Mouse (Mus musculus) embryonic facial prominence, embryonic 12.5 days (tissue): ENCODE data around the gene Rfng. TPM values are rescaled to one million over a fixed set of nuclear protein-coding genes. Genes with fewer than 3 reads are reported as not detected.

Experiments used
- ATAC-seq: fragments of 200-750 bp; cut with Nextera tagmentation; 2 replicates; pipeline ENCODE4 v1.8.0; 2017; ENCODE audit not compliant: insufficient number of reproducible peaks, insufficient read depth, low FRiP score, low TSS enrichment
- H3K27ac ChIP-seq: fragments of 300-500 bp; sonication (generic); 2 replicates; pipeline ENCODE4 v1.5.1; 2016; ENCODE audit warnings: mild to moderate bottlenecking
- H3K27me3 ChIP-seq: fragments of 300-500 bp; sonication (generic); 2 replicates; pipeline ENCODE4 v1.6.1; 2016; ENCODE audit warnings: mild to moderate bottlenecking, moderate library complexity
- H3K36me3 ChIP-seq: fragments of 300-500 bp; sonication (generic); 2 replicates; pipeline ENCODE4 v1.6.1; 2016; ENCODE audit warnings: mild to moderate bottlenecking
- H3K4me1 ChIP-seq: fragments of 300-500 bp; sonication (generic); 2 replicates; pipeline ENCODE4 v1.6.1; 2016
- H3K4me2 ChIP-seq: fragments of 300-500 bp; sonication (generic); replicated peaks from 2 replicates; pipeline ENCODE4 v1.6.1; 2016; ENCODE audit warnings: mild to moderate bottlenecking, moderate library complexity
- H3K4me3 ChIP-seq: fragments of 300-500 bp; sonication (generic); 2 replicates; pipeline ENCODE4 v1.5.1; 2016; ENCODE audit warnings: mild to moderate bottlenecking
- H3K9ac ChIP-seq: fragments of 300-500 bp; sonication (generic); 2 replicates; pipeline ENCODE4 v1.6.1; 2016; ENCODE audit warnings: mild to moderate bottlenecking, moderate library complexity
- H3K9me3 ChIP-seq: fragments of 300-500 bp; sonication (generic); 2 replicates; pipeline ENCODE4 v1.6.1; 2016; ENCODE audit warnings: mild to moderate bottlenecking, moderate library complexity
- WGBS: fragments of 180-500 bp; shearing (Covaris S2); methylation state at CpG from one replicate; pipeline ENCODE4 v1.1.7; 2016; 5-methylcytosine and 5-hydroxymethylcytosine counted together
- polyA plus RNA-seq: library from polyadenylated mRNA; unstranded; fragments of >200 nt; fragmentation: Nextera tagmentation; extraction: Ambion mirVana; gene quantifications from 2 replicates; pipeline ENCODE4 v1.2.1, GENCODE M21; 2016

Rfng gene
- polyA plus RNA-seq, 1 experiment from 2014 or later, result 47.0 TPM

DNA sequence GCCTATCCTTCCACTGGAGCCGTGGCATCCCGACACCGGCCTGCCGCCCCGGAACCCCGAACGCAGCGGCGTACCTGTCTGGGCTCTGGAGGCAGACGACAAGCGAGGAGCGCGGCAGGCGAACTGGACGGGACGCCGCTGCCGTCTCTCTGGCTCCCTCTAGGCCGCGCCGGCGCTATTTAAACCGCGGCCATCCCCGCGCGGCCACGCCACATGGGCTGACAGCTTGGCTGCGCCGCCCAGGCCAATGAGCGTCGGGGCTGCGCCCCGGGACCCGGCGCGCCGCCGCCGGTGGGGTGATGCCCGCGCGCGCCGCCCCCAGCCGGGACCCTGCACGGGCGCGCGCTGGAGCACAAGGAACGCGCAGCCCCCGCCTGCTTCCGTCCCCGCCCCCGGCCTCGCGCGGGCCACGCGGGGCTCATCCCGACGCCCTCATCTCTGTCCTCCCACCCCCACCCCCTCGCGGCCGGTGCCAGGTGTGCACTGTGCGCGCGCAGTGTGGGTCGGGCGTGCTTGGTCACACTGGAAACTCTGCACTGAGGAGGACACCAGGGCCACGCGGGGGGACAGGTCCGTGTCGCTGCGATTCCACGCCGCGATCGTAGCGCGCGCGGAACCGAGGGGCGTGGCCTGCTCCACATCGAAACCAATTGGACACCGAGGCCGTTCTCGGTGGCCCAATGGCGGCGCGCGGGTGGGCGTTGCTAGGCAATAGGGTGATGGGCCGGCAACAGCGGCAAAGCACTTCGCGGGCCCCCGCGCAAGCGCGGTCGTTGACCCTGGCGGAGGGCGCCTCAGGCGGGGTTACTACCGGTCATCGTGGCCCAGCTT is 40.2 kb upstream of the Rfng start, which contains the start of gene Fasn:
Gene Fasn (minus strand): TSS at position 592 of the 831 bp plus-strand sequence.
- H3K9me3 ChIP-seq, result no peaks in the 10 kb centered on the region
- H3K4me1 ChIP-seq, result peaks cover 38% of the 10 kb centered on the region
- H3K9ac ChIP-seq, result peak within 1 kb of the TSS; percentile 92
- H3K4me3 ChIP-seq, result peak within 1 kb of the TSS; percentile 83
- peak within 1 kb of the TSS; percentile 97 for H3K4me2 ChIP-seq
- no peaks in the 10 kb centered on the region for H3K27me3 ChIP-seq
- H3K27ac ChIP-seq, result peak within 1 kb of the TSS; percentile 98
- under 1% methylated on average over 99 of the region's 109 CpGs for WGBS
- H3K36me3 ChIP-seq, result peaks cover 32% of the 10 kb centered on the region
- ATAC-seq, result peak; percentile 88

DNA sequence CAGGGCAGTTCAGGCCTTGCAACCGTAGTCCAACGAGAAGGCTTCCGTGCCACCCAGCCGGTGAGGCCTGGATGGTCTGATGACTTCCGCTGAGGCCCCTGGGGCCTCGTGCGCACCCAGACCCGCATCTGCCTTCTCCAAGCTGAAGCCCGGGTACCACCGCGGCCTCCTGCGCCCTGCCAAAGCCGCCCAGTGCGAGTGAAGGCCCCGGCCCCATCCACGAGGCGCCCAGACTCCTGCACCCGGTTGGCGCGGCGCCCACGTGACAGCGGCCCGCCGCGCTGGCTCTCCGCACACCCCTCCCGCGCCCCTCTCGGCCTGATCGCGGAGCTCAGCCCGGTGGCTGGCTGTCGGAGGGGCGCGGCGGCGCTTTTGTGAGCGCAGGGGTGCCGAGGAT is 39.5 kb upstream of the Rfng start:
- peaks cover 38% of the 10 kb centered on the region for H3K36me3 ChIP-seq
- WGBS, result under 1% methylated on average over 39 of the region's 40 CpGs
- peak; percentile 22; the same call in 1 of the 2 replicates for ATAC-seq
- peak overlapping the region; percentile 97 for H3K4me2 ChIP-seq
- H3K9ac ChIP-seq, result peak overlapping the region; percentile 92
- H3K9me3 ChIP-seq, result no peaks in the 10 kb centered on the region
- peak overlapping the region; percentile 83 for H3K4me3 ChIP-seq
- no peaks in the 10 kb centered on the region for H3K27me3 ChIP-seq
- H3K27ac ChIP-seq, result peak overlapping the region; percentile 98
- peaks cover 38% of the 10 kb centered on the region for H3K4me1 ChIP-seq

DNA sequence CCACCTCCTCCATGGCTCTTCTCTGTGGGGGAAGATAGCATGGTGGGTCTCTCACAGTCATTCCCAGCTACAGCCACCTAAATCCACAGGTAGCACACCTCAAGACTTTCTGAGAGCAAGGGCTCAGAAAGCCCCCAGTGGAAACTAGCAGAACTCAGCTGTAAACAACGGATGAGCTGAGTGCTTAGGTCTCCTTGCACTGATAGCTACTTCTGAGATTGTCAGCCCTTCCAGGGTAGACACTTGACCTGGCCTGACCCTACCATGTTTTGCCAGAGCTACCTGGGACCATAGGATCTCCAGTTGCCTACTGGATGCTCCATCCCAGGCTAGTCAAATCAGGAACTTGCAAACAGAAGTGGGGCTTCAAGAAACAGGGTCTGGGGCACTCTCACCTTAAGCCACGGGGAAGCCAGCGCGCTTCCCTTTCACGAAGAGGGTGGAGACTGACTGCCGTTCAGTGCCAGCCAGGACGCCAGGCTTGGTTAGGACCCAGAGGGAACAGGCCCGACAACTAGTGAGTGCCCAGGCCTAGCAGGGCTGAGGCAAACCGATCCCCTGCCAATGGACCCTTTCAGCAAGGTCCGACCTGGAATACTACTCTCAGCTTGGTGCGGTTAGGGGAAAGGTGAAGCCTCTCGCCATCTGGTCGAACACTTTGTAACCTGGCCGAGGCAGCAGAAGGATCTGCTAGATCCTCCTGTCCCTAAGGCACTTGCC is 39.0 kb upstream of the Rfng start:
- peak overlapping the region; percentile 97 for H3K4me2 ChIP-seq
- WGBS, result under 1% methylated on average over 14 of the region's 14 CpGs
- H3K4me1 ChIP-seq, result peaks cover 38% of the 10 kb centered on the region
- H3K27ac ChIP-seq, result peak overlapping the region; percentile 98
- ATAC-seq, result no peak
- peaks cover 44% of the 10 kb centered on the region for H3K36me3 ChIP-seq
- H3K9ac ChIP-seq, result peak overlapping the region; percentile 92
- H3K4me3 ChIP-seq, result peak overlapping the region; percentile 83
- no peaks in the 10 kb centered on the region for H3K27me3 ChIP-seq
- no peaks in the 10 kb centered on the region for H3K9me3 ChIP-seq

DNA sequence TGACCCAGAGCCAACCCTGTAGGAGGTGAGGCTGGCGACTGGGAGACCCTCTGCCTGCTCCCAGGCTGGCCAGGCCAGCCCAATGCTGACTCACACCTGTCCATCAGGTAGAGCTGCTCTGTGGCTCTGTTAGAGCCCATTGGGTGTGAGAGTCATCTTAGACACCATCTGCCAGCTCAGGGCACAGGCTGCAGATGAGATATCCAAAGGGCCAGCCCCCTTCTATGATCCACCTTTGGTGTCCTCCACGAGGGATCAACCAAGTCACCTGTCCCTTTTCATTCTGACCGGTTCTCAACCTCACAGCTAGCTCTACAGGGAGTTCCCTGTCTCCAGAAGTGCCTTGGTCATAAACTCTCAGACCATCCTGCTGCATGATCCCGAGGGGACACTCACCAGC is 38.3 kb upstream of the Rfng start:
- H3K27me3 ChIP-seq, result no peaks in the 10 kb centered on the region
- peaks cover 38% of the 10 kb centered on the region for H3K4me1 ChIP-seq
- peak overlapping the region; percentile 97 for H3K4me2 ChIP-seq
- peak overlapping the region; percentile 83 for H3K4me3 ChIP-seq
- H3K9me3 ChIP-seq, result no peaks in the 10 kb centered on the region
- peak overlapping the region; percentile 92 for H3K9ac ChIP-seq
- H3K27ac ChIP-seq, result no peak overlapping the region
- WGBS, result 66% methylated on average over 4 of the region's 4 CpGs
- peaks cover 51% of the 10 kb centered on the region for H3K36me3 ChIP-seq
- no peak for ATAC-seq

DNA sequence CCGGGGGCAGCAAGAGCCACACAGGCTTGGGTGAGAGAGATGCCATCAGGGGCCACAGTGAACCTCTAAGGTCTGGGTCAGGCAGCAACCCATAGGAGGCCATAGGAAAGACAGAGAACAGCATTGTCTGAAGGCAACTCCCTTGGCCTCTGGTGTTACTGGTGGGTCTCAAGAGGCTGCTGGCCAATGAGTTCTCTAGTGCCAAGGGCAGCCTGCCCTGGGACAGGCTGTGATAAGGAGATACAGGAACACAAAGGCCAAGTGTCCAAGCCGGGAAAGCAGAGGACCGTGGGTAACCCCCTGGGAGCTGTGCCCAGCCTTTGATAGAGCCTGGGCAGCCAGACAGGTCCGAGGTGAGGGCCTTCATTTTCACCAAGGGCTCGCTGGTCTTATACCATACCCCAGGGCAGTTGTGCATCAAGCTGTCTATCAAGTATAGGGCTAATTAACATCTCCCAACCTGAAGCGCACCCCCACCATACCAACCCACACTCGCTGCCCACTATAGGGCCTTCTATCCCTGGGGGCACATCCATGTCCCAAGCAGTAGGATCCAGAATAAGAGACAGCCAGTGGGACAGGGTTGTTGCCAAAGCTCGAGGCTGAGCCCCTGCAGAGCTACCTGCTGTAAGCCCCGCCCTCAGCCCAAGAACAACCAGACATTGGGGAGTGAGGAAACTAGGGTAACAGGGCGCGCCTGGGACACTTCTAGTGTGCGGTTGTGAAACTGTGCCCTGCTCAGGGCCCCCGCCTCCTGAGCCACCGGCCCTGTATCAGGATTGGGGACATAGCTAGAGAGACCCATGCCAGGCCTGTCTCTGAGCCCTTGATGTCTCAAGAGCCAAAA is 37.3 kb upstream of the Rfng start:
- peak overlapping the region; percentile 97 for H3K4me2 ChIP-seq
- peak overlapping the region; percentile 92 for H3K9ac ChIP-seq
- no peaks in the 10 kb centered on the region for H3K27me3 ChIP-seq
- WGBS, result 83% methylated on average over 14 of the region's 14 CpGs
- H3K4me1 ChIP-seq, result peaks cover 35% of the 10 kb centered on the region
- no peak overlapping the region for H3K27ac ChIP-seq
- H3K9me3 ChIP-seq, result no peaks in the 10 kb centered on the region
- H3K36me3 ChIP-seq, result peaks cover 61% of the 10 kb centered on the region
- ATAC-seq, result no peak
- H3K4me3 ChIP-seq, result peak overlapping the region; percentile 83; the same call in 1 of the 2 replicates

DNA sequence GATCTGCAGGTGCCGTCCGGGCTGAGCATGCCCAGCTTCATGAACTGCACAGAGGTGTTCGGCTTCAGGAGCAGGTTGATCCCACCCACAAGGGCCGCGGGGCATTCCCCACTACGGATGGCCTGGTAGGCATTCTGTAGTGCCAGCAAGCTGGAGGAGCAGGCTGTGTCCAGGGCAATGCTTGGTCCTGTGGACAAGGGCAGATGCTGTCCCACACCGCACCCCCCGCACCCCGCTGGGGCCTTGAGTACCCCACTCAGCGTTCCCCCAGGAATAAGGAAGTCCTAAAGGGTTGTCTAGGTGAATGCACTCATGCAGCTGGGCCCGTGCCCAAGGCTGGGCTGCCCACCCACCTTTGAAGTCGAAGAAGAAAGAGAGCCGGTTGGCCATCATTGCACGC is 36.5 kb upstream of the Rfng start:
- ATAC-seq, result no peak
- no peak overlapping the region for H3K27ac ChIP-seq
- no peaks in the 10 kb centered on the region for H3K27me3 ChIP-seq
- no peak overlapping the region for H3K4me2 ChIP-seq
- peak overlapping the region; percentile 9; the same call in 1 of the 2 replicates for H3K9ac ChIP-seq
- H3K9me3 ChIP-seq, result no peaks in the 10 kb centered on the region
- H3K4me3 ChIP-seq, result no peak overlapping the region
- WGBS, result 94% methylated on average over 14 of the region's 14 CpGs
- H3K4me1 ChIP-seq, result peaks cover 29% of the 10 kb centered on the region
- peaks cover 68% of the 10 kb centered on the region for H3K36me3 ChIP-seq

DNA sequence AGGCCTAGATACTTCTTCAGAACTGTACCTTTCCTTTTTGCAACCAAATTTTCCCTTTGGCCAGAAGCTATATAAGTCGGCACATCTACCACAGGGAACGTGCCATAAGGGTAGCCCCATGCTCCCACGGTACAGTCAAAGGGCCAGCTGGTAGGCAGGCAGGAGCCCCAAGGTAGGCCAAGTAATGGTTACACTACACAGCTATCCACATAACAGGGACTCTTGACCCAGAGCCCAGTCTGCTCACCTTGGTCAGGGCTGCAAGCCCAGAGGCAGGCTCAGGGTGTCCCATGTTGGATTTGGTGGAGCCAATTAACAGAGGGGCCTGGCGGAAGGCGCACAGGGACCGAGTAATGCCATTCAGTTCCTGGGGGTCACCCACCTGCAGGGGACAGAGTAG is 35.5 kb upstream of the Rfng start:
- H3K4me3 ChIP-seq, result no peak overlapping the region
- H3K9ac ChIP-seq, result no peak overlapping the region
- WGBS, result 95% methylated on average over 6 of the region's 6 CpGs
- no peak overlapping the region for H3K4me2 ChIP-seq
- H3K27me3 ChIP-seq, result no peaks in the 10 kb centered on the region
- no peak overlapping the region for H3K27ac ChIP-seq
- peaks cover 22% of the 10 kb centered on the region for H3K4me1 ChIP-seq
- no peak for ATAC-seq
- H3K9me3 ChIP-seq, result no peaks in the 10 kb centered on the region
- peaks cover 78% of the 10 kb centered on the region for H3K36me3 ChIP-seq

DNA sequence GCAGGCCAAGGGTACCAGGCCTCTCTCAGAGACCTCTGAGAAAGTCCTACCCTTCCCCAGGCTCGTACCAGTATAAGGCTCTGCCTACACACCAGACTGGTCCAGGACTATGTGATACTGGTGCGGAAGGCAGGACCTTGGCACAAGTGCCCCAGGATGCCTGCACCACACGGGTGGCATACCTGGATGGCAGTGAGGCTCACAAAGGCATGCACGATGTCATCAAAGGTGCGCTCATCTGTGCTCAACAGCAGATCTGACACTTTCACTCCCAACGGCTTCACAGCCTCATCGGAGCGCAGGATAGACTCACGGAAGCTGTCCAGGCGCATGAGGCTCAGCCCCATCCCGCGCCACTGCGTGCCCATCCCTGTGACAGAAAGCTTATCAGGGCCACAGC is 34.2 kb upstream of the Rfng start:
- no peaks in the 10 kb centered on the region for H3K27me3 ChIP-seq
- no peak for ATAC-seq
- no peak overlapping the region for H3K9ac ChIP-seq
- 95% methylated on average over 13 of the region's 13 CpGs for WGBS
- no peak overlapping the region for H3K4me2 ChIP-seq
- no peak overlapping the region for H3K27ac ChIP-seq
- H3K4me1 ChIP-seq, result peaks cover 22% of the 10 kb centered on the region
- peaks cover 91% of the 10 kb centered on the region for H3K36me3 ChIP-seq
- H3K4me3 ChIP-seq, result no peak overlapping the region
- no peaks in the 10 kb centered on the region for H3K9me3 ChIP-seq

DNA sequence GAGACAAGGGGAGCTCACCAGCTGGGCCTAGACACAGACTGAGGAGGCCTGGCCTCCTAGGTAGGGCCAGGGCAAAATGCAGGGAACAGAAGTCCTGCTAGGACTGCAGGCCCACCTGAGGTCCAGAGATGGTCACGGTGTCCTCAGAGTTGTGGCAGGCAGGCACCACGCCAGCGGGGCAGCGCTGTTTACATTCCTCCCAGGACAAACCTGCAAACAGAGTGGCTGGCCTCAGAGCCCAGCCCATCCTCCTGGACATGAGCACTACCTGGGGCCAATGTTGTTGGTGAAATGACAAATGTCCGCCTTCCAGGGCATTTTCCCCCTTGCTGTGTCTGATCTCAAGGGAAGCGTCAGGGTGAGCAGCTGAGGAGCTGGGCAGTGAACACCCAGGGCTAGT is 33.4 kb upstream of the Rfng start:
- Histone ChIP-seq H3K4me1 (peaks cover 16% of the 10 kb centered on the region), H3K27me3 (no peaks in the 10 kb centered on the region), H3K4me2 (no peak overlapping the region), H3K9me3 (no peaks in the 10 kb centered on the region), H3K9ac (no peak overlapping the region), H3K27ac (no peak overlapping the region), H3K4me3 (no peak overlapping the region), H3K36me3 (peaks cover 100% of the 10 kb centered on the region)
- WGBS, result 92% methylated on average over 6 of the region's 6 CpGs
- ATAC-seq, result no peak

DNA sequence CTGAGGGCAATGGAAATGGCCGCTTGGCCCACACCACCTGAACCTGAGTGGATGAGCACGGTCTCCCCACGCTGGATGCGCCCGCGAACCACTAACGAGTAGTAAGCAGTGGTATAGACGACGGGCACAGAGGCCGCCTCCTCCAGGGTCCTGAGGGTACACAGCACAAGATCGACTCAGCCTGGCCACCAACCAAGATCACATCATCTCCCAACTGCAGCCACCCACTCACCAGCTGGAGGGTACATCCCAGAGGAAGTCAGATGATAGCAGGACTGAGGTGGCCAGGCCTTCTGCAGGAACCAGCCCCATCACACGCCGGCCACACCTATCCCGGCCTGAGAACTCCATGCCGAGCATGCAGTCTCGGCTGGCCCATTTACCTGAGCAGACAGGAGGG is 28.1 kb upstream of the Rfng start:
- peaks cover 100% of the 10 kb centered on the region for H3K36me3 ChIP-seq
- H3K4me2 ChIP-seq, result no peak overlapping the region
- H3K27me3 ChIP-seq, result no peaks in the 10 kb centered on the region
- 97% methylated on average over 16 of the region's 16 CpGs for WGBS
- H3K27ac ChIP-seq, result no peak overlapping the region
- H3K4me3 ChIP-seq, result no peak overlapping the region
- no peak overlapping the region for H3K9ac ChIP-seq
- H3K4me1 ChIP-seq, result no peaks in the 10 kb centered on the region
- H3K9me3 ChIP-seq, result no peaks in the 10 kb centered on the region
- no peak for ATAC-seq

DNA sequence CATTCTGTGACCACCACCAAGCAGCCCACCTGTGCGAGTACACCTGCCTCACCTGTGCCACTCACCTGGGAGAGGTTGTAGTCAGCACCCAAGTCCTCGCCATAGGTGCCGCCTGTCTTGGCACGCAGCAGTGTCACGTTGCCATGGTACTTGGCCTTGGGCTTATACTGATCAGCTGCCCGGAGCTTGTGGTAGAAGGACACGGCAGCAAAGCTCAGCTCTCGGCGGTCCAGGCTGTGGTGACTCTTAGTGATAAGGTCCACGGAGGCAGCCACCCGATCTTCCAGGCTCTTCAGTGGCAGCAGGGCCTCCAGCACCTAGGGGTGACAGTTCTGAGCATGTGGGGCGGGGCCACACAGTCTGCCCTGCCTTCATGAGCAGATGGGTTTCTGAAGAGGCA is 24.0 kb upstream of the Rfng start:
- Histone ChIP-seq H3K36me3 (peaks cover 77% of the 10 kb centered on the region), H3K4me3 (no peak overlapping the region), H3K9ac (no peak overlapping the region), H3K27me3 (no peaks in the 10 kb centered on the region), H3K4me2 (no peak overlapping the region), H3K27ac (no peak overlapping the region), H3K4me1 (no peaks in the 10 kb centered on the region), H3K9me3 (no peaks in the 10 kb centered on the region)
- WGBS, result 93% methylated on average over 12 of the region's 12 CpGs
- ATAC-seq, result no peak
